Mouse (Mus musculus) heart, postnatal 0 days (tissue): ENCODE results near the gene Grn.

Source experiments
- CTCF ChIP-seq: IDR thresholded peaks from 2 replicates; pipeline ENCODE4 v1.5.1; 2016; ENCODE audit warnings: antibody characterized with exemption, control low read depth, low read depth
- EP300 ChIP-seq: IDR thresholded peaks from 2 replicates; pipeline ENCODE4 v1.6.1; 2016; ENCODE audit warnings: antibody characterized with exemption, low read depth

- TF ChIP-seq EP300 (no peak), CTCF (no peak)
These were observed 13.0 kb upstream of the Grn start for GRCm38 (mm10) chr11:102417160-102417559.
